In the genomic region with DNA sequence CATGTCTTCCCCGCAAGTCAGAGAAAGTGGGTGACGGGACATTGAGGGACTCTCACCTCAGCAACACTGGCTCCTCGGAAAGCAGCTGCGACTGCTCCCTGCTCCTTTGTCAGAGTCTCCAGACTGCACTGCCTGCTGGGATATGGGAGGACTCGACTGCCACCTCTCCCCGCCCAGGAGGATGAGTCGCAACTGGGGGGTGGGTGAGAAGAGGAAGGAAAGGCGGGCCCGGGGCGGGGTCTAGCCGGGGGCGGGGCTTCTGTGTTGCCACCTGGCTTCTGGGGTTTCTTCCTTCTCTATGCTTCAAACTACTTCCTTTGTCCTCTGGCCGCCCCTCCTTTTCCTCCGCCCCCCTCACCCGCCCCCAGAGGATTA, we compare ENCODE assay signal across 7 mouse cellular contexts. TPM values are rescaled to one million over a fixed set of nuclear protein-coding genes. Genes with fewer than 3 reads are reported as not detected.
DNase-seq lines count a peak whose midpoint lies in the region; ATAC-seq lines count a peak whose summit lies in the region.

TSS of gene Mospd1 (minus strand) at position 137 of the 375 bp plus-strand sequence.

- 10% methylated on average over 13 of the region's 15 CpGs for WGBS in limb, embryonic 10.5 days
- 21% methylated on average over 7 of the region's 15 CpGs for WGBS in midbrain, embryonic 13.5 days

- H3K27me3 ChIP-seq in limb, embryonic 10.5 days (ENCODE audit: low read depth, poor library complexity, severe bottlenecking) = peaks cover 16% of the 10 kb centered on the region; the same call in 1 of the 2 replicates
- no peaks in the 10 kb centered on the region for H3K27me3 ChIP-seq in midbrain, embryonic 13.5 days

- H3K36me3 ChIP-seq in limb, embryonic 10.5 days = no peaks in the 10 kb centered on the region
- no peaks in the 10 kb centered on the region for H3K36me3 ChIP-seq in midbrain, embryonic 13.5 days

- peak within 1 kb of the TSS; percentile 61 for H3K4me2 ChIP-seq in midbrain, embryonic 13.5 days (replicated peaks)

- peak within 1 kb of the TSS; percentile 65 for H3K4me3 ChIP-seq in limb, embryonic 10.5 days
- peak within 1 kb of the TSS; percentile 60 for H3K4me3 ChIP-seq in midbrain, embryonic 13.5 days (replicated peaks)

- peak within 1 kb of the TSS; percentile 87 for H3K27ac ChIP-seq in limb, embryonic 10.5 days
- H3K27ac ChIP-seq in midbrain, embryonic 13.5 days = peak within 1 kb of the TSS; percentile 84

- DNase-seq in adrenal gland, adult 8-10 months = peak; percentile 87
- DNase-seq in embryo, embryonic 9.5 days (ENCODE audit: extremely low spot score) = peak; percentile 89
- DNase-seq in kidney, adult 11 months = peak; percentile 89
- peak; percentile 86 for DNase-seq in limb, embryonic 10.5 days (ENCODE audit: low spot score)
- peak; percentile 80 for DNase-seq in spleen, adult 12 weeks (ENCODE audit: low spot score)

- H3K9ac ChIP-seq in midbrain, embryonic 13.5 days (replicated peaks) = peak within 1 kb of the TSS; percentile 77

- H3K4me1 ChIP-seq in limb, embryonic 10.5 days = 0 out of 2 replicates have a peak, but pooled peaks cover 3% of the 10 kb centered on the region
- H3K4me1 ChIP-seq in midbrain, embryonic 13.5 days (replicated peaks) = peaks cover 5% of the 10 kb centered on the region; the same call in 1 of the 2 replicates

- ATAC-seq in granulocyte monocyte progenitor cell, adult 5-6 weeks (replicated peaks; ENCODE audit: poor library complexity, severe bottlenecking) = peak; percentile 90
- peak; percentile 98 for ATAC-seq in midbrain, embryonic 13.5 days

- no peaks in the 10 kb centered on the region for H3K9me3 ChIP-seq in limb, embryonic 10.5 days (replicated peaks)
- H3K9me3 ChIP-seq in midbrain, embryonic 13.5 days = no peaks in the 10 kb centered on the region

RNA-seq across cellular contexts. Expression of gene Mospd1, which starts in this region (rescaled TPM):
- 10 to 100 TPM; 16.2 to 21.2 (median 19.8) TPM for total RNA-seq in adrenal gland, adult 8-10 months (2022)
- total RNA-seq in granulocyte monocyte progenitor cell, adult 5-6 weeks (2014; fragmentation: Nextera tagmentation) = 17.1 and 26.1 TPM in 2 replicates
- 24.8 and 27.5 TPM in 2 replicates for total RNA-seq in granulocyte monocyte progenitor cell, adult 5-6 weeks (2017)
- 29.6 and 35.1 TPM in 2 replicates for polyA plus RNA-seq in limb, embryonic 10.5 days (2016; fragmentation: Nextera tagmentation; extraction: Ambion mirVana)
- 55.8 and 62.6 TPM in 2 replicates for polyA plus RNA-seq in midbrain, embryonic 13.5 days (2015; fragmentation: Nextera tagmentation; extraction: Ambion mirVana)

Comparison
In these comparisons a context has a peak if more than half of its experiments do, and no peak if none do; other contexts are left out.
1. Peak in every context shown above with its lines: DNase-seq, ATAC-seq, H3K4me3 ChIP-seq and H3K27ac ChIP-seq.